Mouse (Mus musculus) pancreas, adult 10 weeks (tissue): ENCODE data around the gene AI467606. TPM values are rescaled to one million over a fixed set of nuclear protein-coding genes. Genes with fewer than 3 reads are reported as not detected.

ENCODE experiments used
- polyA plus RNA-seq: library from polyadenylated mRNA; stranded (reverse); fragments of 350-450 nt; fragmentation: Illumina TruSeq; extraction: RNeasy Lipid Tissue Mini Kit (QIAGEN cat#74804); gene quantifications from one replicate; pipeline ENCODE4 v1.2.3, GENCODE M21; 2015; ENCODE audit warnings: low read depth, low replicate concordance; ENCODE audit not compliant: insufficient read depth

The AI467606 gene
- 2.4 TPM for polyA plus RNA-seq

GRCm38 (mm10) chr7:127091114-127091896, at the start of gene AI467606:
Gene AI467606 (plus strand): TSS chr7:127091359.

GRCm38 (mm10) chr7:127041851-127042672, 49.1 kb upstream of the AI467606 start, which contains the start of gene Kif22:
Gene Kif22 (minus strand): TSS chr7:127042471.

GRCm38 (mm10) chr7:127087278-127088010, 3.7 kb upstream of the AI467606 start, which contains the start of gene Zg16:
Gene Zg16 (minus strand): TSS chr7:127087328.

GRCm38 (mm10) chr7:127121911-127122270, 30.7 kb downstream of the AI467606 start, which contains the start of gene Qprt:
Gene Qprt (minus strand): TSS chr7:127122226.

GRCm38 (mm10) chr7:127137262-127138017, 46.3 kb downstream of the AI467606 start, which contains the start of gene Spn:
Gene Spn (minus strand): TSS chr7:127137823.

Other genes with a start within 250 kb of the AI467606 start
- not detected for gene Doc2a, start 243.9 kb upstream of the AI467606 start, polyA plus RNA-seq
- gene Hirip3, start 229.4 kb upstream of the AI467606 start, polyA plus RNA-seq = 4.6 TPM
- gene Ino80e, start 229.0 kb upstream of the AI467606 start, polyA plus RNA-seq = 12.9 TPM
- gene Taok2, start 206.7 kb upstream of the AI467606 start, polyA plus RNA-seq = 31.1 TPM
- gene Tmem219, start 168.4 kb upstream of the AI467606 start, polyA plus RNA-seq = 29.4 TPM
- gene Kctd13, start 162.5 kb upstream of the AI467606 start, polyA plus RNA-seq = 3.6 TPM
- gene Asphd1, start 141.8 kb upstream of the AI467606 start, polyA plus RNA-seq = 3.6 TPM
- gene Sez6l2, start 140.8 kb upstream of the AI467606 start, polyA plus RNA-seq = 17.7 TPM
- 28.6 TPM for gene Cdipt, start 115.4 kb upstream of the AI467606 start, polyA plus RNA-seq
- gene Cdiptos, start 115.3 kb upstream of the AI467606 start, polyA plus RNA-seq = 1.6 TPM
- gene Mvp, start 76.7 kb upstream of the AI467606 start, polyA plus RNA-seq = 10.7 TPM
- gene Pagr1b, start 74.9 kb upstream of the AI467606 start, polyA plus RNA-seq = not detected
- 17.2 TPM for gene Pagr1a, start 74.0 kb upstream of the AI467606 start, polyA plus RNA-seq
- 3.3 TPM for gene Gm42742, start 70.3 kb upstream of the AI467606 start, polyA plus RNA-seq
- 0.76 TPM for gene Prrt2, start 70.1 kb upstream of the AI467606 start, polyA plus RNA-seq
- gene Maz, start 64.3 kb upstream of the AI467606 start, polyA plus RNA-seq = 33.7 TPM
- gene Kif22, start 48.9 kb upstream of the AI467606 start, polyA plus RNA-seq = 0.39 TPM
- 25,813 TPM for gene Zg16, start 4.0 kb upstream of the AI467606 start, polyA plus RNA-seq
- gene Qprt, start 30.9 kb downstream of the AI467606 start, polyA plus RNA-seq = 0.54 TPM
- 0.24 TPM for gene Spn, start 46.5 kb downstream of the AI467606 start, polyA plus RNA-seq
- 10.8 TPM for gene Cd2bp2, start 104.7 kb downstream of the AI467606 start, polyA plus RNA-seq
- 7.0 TPM for gene Tbc1d10b, start 117.1 kb downstream of the AI467606 start, polyA plus RNA-seq
- 1.5 TPM for gene Mylpf, start 117.5 kb downstream of the AI467606 start, polyA plus RNA-seq
- 2.2 TPM for gene Zfp553, start 141.7 kb downstream of the AI467606 start, polyA plus RNA-seq
- 2.8 TPM for gene Sept1, start 141.8 kb downstream of the AI467606 start, polyA plus RNA-seq
- 8.5 TPM for gene Zfp771, start 152.9 kb downstream of the AI467606 start, polyA plus RNA-seq
- 12.0 TPM for gene Dctpp1, start 169.3 kb downstream of the AI467606 start, polyA plus RNA-seq
- gene Sephs2, start 182.7 kb downstream of the AI467606 start, polyA plus RNA-seq = 21.0 TPM
- 0.55 TPM for gene Itgal, start 204.9 kb downstream of the AI467606 start, polyA plus RNA-seq